Mouse (Mus musculus) ES-E14 (cell line): Measurements from ENCODE around the gene BC005624.

ENCODE experiments used
- HCFC1 ChIP-seq: IDR thresholded peaks from 2 replicates; pipeline ENCODE4 v1.6.1; 2012; ENCODE audit warnings: low read length, inconsistent platforms, borderline replicate concordance; ENCODE audit not compliant: insufficient read depth
- ZC3H11A ChIP-seq: IDR thresholded peaks from 2 replicates; pipeline ENCODE4 v1.6.1; 2012; ENCODE audit warnings: low read depth, mild to moderate bottlenecking, inconsistent platforms, low read length, borderline replicate concordance

DNA sequence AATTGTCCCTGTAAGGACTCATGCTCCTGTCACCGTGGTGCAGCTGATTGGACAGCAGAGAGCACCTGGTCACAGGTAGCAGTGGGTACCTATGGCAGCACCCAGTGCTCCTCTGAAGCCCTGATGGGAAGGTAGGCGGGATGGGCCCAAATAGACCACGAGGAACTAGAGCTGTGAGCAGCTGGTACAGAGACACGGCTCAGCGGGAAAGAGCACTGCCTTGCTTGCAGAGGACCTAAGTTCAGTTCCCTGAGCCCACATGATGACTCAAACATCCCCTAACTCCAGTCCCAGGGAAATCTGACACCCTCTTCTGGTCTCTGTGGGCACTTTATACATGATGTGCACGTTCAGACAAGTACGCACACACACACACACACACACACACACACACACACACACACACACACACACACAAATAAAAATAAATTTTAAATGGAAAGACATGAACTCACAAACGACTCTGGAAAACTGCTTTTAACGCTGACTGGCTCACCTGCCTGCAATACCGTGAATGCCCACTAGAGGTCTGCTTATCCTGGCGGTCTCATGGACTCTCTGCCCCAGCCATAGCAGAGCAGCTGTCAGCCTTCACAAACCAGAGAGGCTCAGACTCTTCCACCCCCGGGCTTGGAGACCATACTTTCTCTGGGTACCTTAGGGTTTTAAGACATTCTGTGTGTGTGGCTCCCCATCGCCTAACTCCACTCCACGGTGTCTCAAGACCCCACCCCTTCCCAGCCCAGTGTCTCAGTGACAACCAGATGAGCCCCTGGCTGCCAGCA lies 54.0 kb downstream of the BC005624 start:
- TF ChIP-seq ZC3H11A, result no peak
- TF ChIP-seq HCFC1, result no peak
